Mouse (Mus musculus) kidney, postnatal 36 days (tissue): ENCODE data around the gene Cwc22.

Source experiments
- DNase-seq, 2 experiments: peaks; one replicate each; pipeline ENCODE4 v3.0.0; 2021 to 2022; ENCODE audit warnings: mixed read lengths in 2 of 2

The Cwc22 gene

GRCm38 (mm10) chr2:77923182-77923581 is 23.0 kb downstream of the Cwc22 start:
- DNase-seq = no peak

DNA sequence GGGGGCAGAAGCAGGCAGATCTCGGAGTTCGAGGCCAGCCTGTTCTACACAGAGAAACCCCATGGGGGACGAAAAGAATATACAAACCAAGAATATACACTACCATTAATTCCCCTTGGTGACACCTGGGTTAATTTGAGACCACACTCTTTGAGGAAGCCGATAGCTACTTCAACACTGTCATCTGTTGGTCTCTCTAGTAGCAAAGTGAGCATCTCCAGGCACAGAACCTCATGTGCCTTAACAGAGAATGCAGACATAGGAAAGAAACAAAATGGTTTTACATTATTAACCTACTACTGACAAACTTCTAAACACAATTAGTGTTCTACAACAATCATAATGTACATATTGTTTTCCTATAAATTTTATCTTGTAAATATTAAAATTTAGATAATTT is 24.9 kb downstream of the Cwc22 start:
- DNase-seq = no peak

DNA sequence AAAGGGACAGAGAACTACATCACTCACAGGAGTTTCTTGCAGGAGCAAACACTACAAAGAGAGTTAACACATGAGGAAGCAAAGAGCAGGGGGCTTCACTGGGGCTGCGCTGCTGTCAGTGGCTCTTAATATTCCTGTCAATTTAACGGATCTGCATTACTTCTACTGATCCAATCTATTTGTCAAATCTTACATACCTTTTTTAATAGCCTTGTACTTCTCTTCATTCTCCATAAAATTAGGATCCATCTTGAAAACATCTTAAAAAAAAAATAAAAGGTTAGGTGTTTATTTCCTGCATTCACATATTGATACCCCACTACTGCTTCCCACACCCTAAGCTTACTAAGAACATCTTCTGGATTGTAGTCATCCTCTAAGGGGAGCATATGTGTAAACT is 25.6 kb downstream of the Cwc22 start:
- DNase-seq = no peak

GRCm38 (mm10) chr2:77918474-77918873 is 27.7 kb downstream of the Cwc22 start:
- no peak for DNase-seq

DNA sequence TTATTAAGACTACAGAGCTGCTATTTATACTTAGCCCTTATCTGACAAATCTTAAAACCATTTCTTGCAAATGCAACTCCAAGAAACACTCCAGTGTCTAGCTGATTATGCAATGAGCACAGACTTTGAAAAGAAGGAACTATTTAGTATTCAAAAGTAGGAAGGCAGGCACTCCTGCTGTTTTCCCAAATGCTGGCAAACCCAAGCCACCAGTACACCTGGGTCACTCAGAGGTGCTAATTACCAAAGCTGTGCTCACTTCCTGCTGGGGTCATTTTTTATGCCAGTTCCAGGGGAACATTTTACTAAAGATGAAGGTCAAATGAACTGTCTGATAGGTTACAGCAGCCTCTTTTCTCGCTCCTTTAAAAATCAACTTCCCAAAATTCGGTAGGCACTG is 28.2 kb downstream of the Cwc22 start:
- DNase-seq = no peak

GRCm38 (mm10) chr2:77917360-77917734 is 28.8 kb downstream of the Cwc22 start:
- DNase-seq = no peak

DNA sequence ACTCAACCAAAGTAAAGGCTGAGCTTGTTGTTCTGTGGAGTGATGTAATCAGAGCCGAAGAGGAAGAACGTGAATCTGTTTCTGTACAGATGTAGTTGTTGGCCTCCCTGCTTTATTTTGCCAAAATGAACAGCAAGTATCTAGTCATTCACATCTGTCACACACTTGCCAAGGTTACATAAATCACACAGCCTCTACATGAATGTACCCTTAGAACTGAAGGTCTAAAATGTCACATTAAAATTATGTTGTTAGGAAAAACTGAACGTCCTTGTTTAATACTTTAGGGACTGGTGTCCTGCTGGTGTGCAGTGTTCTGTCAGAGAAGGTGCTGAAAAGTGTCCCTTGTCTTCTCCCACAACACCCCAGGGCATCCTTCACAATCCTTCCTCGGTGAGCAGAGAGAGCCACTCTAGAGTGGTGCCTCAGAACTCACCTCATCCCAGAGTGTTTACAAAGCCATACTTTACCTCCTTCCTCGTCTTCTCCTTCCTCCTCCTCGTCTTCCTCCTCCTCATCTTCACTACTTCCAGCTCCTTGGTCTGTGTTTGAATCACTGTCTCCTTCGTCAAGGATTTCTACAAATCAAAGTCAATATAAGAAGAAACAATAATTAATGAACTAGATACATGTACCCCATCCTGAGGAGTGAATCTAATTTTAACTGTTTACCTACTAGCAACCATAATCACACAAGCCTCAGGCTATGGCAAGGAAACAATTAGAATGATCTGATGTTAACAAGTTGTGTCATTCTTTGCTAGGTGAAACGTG is 29.4 kb downstream of the Cwc22 start:
- DNase-seq = no peak

- no peak for DNase-seq
These were observed 31.0 kb downstream of the Cwc22 start for GRCm38 (mm10) chr2:77915187-77915586.

GRCm38 (mm10) chr2:77913628-77914027 is 32.5 kb downstream of the Cwc22 start:
- no peak for DNase-seq

DNA sequence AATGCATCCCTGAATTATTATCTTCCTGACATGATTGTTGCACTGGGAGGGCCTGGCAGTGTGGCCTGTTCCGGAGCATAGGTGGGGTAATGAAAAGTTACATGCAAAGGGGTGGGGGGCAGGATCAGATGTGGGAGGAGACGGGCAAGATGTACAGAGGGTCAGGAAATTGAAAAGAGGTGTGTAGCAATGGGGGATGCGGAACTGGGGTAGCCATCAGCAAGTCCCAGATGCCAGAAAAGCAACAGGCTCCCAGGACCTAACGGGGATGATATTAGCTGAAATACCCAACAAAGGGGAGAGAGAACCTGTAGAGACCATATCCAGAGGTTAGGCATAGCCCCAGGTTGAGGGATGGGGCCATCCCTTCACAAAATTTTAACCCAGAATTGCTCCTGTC is 34.0 kb downstream of the Cwc22 start:
- DNase-seq = no peak

DNA sequence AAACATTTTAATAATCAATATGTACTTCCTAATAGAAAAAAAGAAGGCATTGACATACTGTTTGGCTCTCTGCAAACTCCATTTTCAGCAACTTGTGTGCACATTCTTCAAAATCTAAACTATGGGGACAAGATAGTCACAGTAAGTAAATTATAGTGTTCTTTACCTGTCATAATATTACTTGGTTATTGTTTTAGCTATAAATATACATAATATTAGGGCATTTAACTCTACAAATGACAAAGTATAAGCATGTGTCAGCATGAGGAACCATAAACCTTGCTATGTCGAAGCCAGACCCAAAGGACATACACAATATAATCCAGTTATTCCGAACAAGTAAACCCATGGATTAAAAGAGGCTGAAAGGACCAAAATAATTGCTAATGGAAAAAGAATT is 34.7 kb downstream of the Cwc22 start:
- no peak for DNase-seq

- DNase-seq = no peak
These were observed 36.0 kb downstream of the Cwc22 start for GRCm38 (mm10) chr2:77910216-77910615.

DNA sequence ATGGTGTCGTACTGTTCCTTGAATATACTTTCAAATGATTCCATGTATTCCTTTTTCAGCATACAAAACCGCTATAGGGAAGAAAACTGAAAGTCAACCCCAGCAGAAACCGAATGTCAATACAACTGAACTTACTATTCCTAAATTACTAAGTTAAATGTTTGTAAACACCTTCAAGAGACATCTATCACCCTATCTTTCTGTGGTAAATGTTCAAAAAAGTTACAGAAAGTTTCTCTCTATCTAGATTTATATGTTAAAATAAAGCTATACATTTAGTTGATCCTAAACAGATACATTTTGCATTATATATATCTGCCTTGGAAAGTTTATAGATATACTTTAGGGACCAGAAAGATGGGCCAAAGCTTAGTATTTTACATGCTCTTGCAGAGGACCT is 39.0 kb downstream of the Cwc22 start:
- no peak for DNase-seq

DNA sequence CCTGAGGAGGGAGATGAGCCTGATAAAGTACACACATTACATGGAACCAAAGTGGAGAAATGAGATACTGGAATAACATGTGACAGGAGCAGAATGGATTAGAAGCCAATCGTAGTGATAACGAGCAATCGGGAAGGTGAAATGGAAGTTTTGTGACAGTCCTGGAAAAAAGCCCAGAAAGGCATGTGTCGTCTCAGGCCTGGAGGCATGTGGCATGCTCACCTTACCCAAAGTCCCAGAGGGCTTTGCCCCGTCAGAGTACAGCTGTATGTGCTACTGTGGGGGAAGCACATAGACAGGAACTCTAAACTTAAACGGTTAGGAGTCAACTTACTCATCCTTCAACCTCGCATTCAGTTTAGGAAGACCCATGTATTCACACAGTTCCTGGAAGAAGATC is 41.2 kb downstream of the Cwc22 start:
- no peak for DNase-seq

DNA sequence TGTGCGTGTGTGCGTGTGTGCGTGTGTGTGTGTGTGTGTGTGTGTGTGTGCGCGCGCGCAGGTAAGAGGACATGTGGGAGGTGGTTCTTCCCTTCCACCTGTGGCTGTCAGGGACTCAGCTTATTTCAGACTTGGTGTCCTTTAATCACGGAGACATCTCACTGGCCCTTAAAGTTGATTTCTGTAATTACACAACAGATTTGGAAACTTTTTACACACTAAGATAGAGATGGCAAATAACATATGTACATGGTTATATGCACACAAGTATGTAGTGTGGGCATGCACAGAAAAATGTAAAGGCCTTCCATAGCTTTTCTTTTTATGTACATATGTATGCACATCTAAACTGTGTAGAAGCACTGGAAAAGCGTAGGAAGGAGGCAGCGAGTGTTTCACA is 41.7 kb downstream of the Cwc22 start:
- DNase-seq = no peak

GRCm38 (mm10) chr2:77903979-77904378 is 42.2 kb downstream of the Cwc22 start:
- DNase-seq = no peak

DNA sequence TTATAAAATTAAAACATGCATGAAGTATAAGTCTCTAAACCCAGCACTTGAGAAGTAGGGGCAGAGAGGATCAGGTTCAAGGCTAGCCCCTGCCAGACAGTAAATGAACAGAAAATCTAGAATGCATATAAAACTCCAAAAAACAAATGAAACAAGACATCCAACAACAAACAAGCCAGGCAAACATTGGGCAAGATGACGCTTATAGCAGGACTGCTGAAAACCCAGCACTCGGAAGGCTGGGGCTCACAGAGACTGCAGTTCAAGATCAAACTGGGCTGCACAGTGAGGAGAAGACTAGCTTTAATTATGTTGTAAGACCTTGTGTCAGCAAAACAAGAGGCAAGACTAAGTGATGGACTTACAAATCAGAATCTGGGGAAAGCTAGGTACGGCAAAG is 43.1 kb downstream of the Cwc22 start:
- no peak for DNase-seq

DNA sequence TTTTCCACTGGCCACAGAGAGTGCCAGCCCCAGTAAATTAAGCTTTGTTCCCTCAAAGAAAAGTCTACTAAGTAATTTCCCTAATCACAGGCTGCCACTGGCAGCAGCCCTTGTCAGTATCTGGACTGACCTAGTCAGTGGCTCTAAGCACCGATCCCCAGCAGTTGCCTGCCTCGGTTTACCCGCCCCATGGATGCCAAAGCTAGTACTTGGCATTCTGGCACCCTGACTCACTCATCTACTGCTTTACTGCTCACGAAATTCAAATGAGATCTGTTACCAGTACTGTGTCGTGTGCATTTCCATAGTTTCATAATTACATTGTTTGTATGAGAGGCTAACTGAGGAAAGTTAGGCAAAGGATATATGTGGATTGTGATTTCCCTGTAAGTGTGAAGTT is 44.9 kb downstream of the Cwc22 start:
- no peak for DNase-seq

DNA sequence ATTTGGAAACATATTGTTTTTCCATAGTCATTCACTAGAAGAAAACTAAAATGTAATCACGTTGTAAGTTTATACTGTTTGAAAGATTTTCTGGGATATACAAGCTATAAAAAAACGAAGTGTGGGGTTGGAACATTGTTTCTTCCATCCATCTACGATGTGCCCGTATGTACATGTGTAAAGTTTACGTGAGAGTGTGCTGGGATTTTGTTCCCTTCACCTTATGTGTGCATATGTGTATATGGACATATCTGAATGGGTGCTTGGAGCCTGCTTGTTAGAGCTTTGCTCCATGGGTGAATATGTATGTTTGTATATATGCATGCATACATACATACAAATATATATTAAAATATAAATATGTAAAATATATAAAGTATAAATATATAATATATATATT is 45.4 kb downstream of the Cwc22 start:
- DNase-seq = no peak

DNA sequence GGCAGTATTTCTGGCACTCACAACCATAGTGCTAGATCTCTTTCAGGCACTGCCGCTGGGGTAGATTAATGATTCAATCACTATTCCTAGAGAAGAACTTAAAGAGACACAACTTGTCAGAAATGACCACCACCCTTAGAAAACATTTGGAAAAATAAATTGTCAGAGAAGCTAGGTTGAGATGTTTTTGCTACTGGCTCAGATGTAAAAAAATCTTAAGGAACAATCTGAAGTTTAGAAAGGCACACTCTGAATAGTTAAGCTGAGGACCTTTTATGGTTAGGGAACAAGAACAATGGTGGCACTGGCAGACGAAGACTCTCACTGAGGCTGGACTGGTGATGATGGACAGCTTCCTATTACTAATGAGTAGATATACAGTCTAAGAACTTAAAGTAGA is 46.1 kb downstream of the Cwc22 start:
- DNase-seq = no peak

GRCm38 (mm10) chr2:77898436-77898835 is 47.7 kb downstream of the Cwc22 start:
- no peak for DNase-seq

DNA sequence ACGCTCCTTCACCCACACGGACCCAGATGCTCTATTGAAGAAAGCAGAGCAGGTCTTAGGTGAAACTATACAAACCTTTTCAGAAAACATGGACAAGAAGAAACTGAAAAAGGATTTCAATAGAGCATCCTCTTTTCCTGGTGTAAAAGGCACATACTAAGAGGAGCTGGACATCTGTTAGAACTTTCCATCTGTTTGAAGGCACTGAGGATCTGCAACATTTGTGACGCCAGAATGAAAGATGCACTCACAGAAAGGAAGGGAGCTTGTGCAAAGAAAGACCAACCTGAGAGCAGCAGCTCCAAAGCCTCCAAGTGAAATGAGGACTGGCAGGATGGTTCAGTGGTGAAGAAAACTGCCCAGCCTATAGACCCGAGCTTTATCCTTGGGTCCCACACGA is 48.2 kb downstream of the Cwc22 start:
- no peak for DNase-seq

DNA sequence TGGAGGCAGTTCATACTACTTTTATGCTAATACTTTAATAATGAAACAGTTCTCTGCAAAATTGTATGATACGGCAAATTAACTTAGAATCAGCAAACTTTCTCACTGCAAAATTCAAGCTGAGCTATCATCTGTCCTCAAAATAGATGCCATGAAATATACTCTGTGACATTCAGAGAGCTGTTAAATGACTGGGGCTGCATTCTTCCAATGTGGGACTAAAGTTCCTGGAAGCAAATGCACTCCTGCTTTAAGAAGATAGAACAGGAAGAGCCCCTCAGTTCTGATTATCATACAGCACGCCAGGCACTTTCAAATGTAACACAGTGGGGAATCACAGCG is 48.6 kb downstream of the Cwc22 start:
- DNase-seq = no peak

GRCm38 (mm10) chr2:77896843-77897557 is 49.2 kb downstream of the Cwc22 start:
- no peak for DNase-seq
